Mouse (Mus musculus) splenic B cell, adult 2 months (primary cell): Measurements from ENCODE around the gene Tnnc2.
A peak's percentile ranks its signal among the peaks of the same experiment; 100 is the strongest.

Source experiments
- DNase-seq: peaks from one replicate; pipeline ENCODE4 v3.0.0-alpha.2; 2011; ENCODE audit warnings: low read depth, low spot score
- H3K27me3 ChIP-seq: 2 replicates; pipeline ENCODE4 v1.6.1; 2012; ENCODE audit warnings: mild to moderate bottlenecking, low read length, moderate library complexity, mixed read lengths; ENCODE audit not compliant: control insufficient read depth, poor library complexity, insufficient read depth, severe bottlenecking
- H3K36me3 ChIP-seq: 2 replicates; pipeline ENCODE4 v1.6.1; 2012; ENCODE audit warnings: mild to moderate bottlenecking, low read length, moderate library complexity, mixed read lengths; ENCODE audit not compliant: control insufficient read depth, poor library complexity, insufficient read depth, severe bottlenecking

Gene Tnnc2

DNA sequence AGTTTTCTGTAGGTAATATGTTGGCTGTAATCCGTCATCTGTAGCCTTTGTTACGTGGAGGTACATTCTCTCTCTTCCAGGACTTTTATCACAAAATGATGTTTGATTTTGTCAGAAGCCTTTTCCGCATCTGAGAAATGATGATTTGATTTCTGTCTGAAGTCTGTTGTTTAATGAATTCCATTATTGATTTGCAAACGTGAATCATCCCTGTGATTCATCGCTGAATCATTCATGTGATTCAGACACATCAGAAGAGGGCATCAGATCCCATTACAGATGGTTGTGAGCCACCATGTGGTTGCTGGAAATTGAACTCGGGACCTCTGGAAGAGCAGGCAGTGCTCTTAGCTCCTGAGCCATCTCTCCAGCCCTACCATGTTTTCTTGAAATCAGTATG lies 30.8 kb downstream of the Tnnc2 start:
- Histone ChIP-seq H3K36me3 (peaks cover 16% of the 10 kb centered on the region), H3K27me3 (no peaks in the 10 kb centered on the region)
- DNase-seq = no peak

DNA sequence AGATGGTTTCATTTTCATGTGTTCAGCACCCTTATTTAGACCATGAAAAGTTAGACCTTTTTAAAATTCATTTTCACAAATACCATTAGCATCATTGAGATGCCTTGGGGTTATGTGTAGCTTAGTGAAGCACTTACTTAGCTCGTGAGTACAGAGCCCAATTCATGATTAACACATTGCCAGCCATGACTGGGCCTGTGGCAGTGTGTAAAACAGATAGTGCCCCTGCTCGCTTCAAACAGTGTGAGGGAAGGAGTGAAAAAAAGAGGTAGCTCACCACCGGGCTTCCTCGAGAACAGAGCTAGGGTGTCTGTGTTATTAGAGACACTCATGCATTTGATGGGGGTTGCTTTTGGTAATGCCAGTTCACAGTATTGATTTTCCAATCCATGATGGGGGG lies 31.6 kb downstream of the Tnnc2 start:
- DNase-seq = no peak
- H3K27me3 ChIP-seq = no peaks in the 10 kb centered on the region
- H3K36me3 ChIP-seq = peaks cover 16% of the 10 kb centered on the region

DNA sequence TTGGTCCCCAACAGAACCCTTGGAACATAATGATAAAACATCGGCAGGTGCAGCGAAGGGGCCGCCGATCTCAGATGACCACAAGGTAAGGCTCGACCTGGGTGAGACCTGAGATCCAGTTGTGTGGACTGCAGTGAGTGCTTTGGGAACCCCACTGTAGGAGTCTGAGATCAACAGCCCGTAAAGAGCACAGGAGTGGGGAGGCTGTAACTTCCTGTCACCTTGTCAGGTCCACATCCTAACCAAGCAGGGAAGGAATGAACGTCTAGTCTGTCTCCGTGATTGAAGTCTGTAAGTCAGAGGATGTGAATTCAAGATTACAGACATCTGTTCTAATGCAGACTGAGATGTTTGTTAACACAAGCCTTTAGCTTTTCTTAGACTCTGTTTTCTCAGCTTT lies 33.1 kb downstream of the Tnnc2 start:
- H3K27me3 ChIP-seq = no peaks in the 10 kb centered on the region
- H3K36me3 ChIP-seq = peaks cover 7% of the 10 kb centered on the region; the same call in 1 of the 2 replicates
- peak; percentile 16 for DNase-seq

DNA sequence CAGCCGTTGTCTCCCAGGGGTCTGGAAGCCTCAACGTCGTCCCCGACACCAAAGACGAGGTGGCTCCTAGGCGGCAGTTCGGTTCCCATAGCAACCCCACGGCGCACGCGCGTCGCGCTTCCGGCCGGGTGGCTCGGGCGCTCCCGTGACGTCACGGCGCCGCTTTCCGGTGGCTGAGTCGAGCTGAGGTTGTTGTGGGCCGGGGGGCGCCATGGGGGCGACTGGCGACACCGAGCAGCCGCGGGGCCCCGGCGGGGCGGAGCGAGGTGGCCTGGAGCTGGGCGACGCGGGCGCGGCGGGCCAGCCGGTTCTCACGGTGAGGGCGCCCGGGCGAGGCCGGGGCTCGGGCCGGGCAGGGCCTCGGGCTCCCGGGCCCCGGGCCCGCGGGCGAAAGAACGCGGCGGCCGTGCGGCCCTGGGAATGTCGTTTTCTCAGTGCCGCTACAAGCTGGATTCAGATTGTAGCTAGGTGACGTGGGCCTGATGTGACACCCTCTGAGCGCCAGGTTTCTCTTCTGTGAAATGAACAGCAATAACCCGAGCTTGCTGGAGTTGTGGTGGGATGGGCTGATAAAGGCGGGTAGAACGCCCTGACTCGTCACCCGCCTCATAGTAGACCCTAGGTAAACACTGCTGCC lies 33.8 kb downstream of the Tnnc2 start, which contains the start of the genes Wfdc3 and Dnttip1:
Wfdc3 (minus strand) TSS at position 89 of the 637 bp plus-strand sequence.
Dnttip1 (plus strand) TSS at position 141 of the 637 bp plus-strand sequence.
- H3K36me3 ChIP-seq = peaks cover 5% of the 10 kb centered on the region; the same call in 1 of the 2 replicates
- no peaks in the 10 kb centered on the region for H3K27me3 ChIP-seq
- DNase-seq = peak; percentile 97

DNA sequence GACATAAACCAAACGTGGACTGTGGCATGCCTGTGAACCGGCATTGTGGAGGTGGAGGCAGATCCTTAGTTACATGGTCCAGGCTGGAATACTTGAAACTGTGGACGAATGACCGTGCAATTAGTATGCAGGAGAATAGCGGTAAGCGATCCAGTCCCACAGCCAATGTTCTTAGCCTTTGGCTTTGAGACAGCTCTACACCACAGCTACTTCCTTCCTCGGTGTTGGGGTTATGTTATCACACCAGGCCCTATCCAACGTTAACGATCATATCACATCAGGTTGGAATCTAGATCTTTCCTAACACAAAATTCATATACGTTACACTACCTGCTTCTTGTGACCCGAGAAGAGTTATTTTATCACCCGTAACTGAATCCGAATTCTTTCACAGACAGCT lies 34.8 kb downstream of the Tnnc2 start:
- no peak for DNase-seq

DNA sequence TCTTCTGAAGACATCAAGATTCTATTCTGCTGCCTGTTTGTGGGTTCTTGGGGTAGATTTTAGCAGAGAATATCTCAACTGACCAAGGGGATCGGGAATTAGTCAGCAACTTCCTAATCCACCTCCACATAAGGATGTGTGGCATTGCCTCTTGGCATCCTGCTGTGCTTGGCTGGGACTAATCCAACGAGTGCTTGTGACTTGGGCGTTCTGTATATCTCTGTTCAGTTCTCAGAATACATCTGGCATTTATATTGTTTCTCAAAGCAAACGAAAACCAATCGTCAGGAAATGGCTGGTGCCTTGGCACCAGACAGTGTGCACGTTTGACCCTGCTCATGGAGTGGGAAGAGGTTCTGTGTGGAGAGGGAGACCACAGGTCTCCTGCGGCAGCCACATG lies 39.9 kb downstream of the Tnnc2 start:
- H3K36me3 ChIP-seq = no peaks in the 10 kb centered on the region
- H3K27me3 ChIP-seq = no peaks in the 10 kb centered on the region
- DNase-seq = no peak

More for the DNA sequence above, 34.8 kb downstream of the Tnnc2 start:
- Histone ChIP-seq H3K27me3 (no peaks in the 10 kb centered on the region), H3K36me3 (peaks cover 3% of the 10 kb centered on the region; the same call in 1 of the 2 replicates)

DNA sequence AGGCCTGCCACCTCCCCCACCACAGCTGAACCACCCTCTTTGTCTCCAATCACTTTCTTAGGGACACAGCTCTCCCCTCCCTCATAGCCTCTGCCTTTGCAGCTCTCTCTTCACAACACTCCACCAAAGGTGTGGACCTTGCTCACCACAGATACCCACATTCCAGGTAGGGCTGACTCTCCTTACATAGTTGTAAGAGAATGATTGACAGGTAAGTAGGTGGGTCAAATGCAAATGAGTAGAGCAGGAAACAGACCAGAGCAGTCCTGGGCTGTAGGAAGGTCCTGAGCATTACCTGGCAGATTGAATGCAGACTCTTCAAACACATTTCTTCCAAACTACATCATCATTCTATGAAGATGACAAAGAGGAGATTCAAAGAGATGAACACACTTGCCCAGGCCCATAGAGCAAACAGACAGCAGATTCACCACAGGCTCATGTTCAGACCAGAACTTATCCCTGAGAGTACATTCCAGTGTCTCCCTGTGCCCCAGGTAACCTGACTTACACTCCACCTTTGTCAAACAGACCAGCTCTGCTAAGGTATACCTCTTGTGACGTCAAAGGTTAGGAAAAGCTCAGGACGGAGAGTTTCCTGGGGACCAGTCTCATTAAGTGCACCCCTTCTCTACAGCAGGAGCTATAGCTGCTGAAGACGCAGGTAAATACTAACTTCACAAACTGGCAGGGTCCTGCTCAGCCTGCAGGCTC lies 42.2 kb downstream of the Tnnc2 start:
- DNase-seq = no peak
- Histone ChIP-seq H3K27me3 (no peaks in the 10 kb centered on the region), H3K36me3 (no peaks in the 10 kb centered on the region)

DNA sequence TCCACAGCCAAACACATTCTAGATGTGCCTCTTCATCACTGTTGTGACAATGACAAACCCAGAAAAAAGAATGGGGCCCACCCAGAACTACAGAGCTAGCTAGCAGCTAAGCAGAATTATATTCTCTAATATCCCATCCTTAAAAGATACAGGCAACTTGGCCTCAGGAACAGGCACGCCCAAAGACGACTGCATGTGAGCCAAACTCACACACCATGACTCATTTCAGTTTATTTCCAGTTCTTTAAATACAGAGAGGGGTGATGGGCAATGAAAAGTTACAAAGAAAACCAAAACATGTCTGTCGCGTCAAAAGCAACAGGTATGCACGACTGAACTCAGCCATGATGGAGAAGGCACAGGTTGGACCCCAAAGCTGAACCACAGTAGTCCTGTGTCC lies 44.3 kb downstream of the Tnnc2 start:
- DNase-seq = no peak
- H3K36me3 ChIP-seq = no peaks in the 10 kb centered on the region
- no peaks in the 10 kb centered on the region for H3K27me3 ChIP-seq

DNA sequence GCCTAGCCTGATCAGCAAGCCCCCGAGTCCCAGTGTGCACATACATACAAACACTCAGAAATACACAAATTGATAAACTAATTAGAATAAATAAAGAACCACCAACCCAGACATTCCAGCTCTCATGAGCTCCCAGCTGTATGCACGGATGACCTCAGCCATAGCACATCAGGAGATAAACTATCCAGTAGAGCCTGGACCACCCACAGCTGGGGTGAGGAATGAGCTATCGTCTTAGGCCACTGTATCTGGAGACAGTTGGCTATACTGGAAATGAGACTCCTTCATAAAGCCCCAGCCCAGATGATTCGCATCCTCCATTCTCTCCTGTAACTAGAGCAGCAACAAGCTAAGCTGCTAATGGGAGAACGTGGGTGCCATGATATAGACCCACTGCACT lies 44.9 kb downstream of the Tnnc2 start:
- H3K36me3 ChIP-seq = no peaks in the 10 kb centered on the region
- no peaks in the 10 kb centered on the region for H3K27me3 ChIP-seq
- DNase-seq = no peak

DNA sequence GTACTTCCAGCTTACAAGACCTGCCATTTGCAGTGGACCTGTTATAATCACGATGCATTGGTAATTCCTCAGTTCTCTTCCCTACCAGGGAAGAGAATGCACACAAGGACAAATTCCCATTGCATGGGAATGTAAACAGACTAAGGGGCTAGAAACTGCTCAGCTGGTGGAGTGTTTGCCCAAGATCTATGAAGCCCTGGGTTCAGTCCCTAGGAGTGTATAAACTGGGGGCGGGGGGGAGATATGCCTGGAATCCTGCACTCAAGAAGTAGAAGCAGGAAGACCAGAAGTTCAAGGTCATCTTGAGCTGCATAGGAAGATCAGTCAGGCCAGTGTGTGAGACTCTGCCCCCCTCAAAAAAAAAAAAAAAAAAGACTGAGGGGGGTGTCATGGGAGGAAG lies 46.5 kb downstream of the Tnnc2 start:
- DNase-seq = no peak
- Histone ChIP-seq H3K36me3 (no peaks in the 10 kb centered on the region), H3K27me3 (no peaks in the 10 kb centered on the region)

DNA sequence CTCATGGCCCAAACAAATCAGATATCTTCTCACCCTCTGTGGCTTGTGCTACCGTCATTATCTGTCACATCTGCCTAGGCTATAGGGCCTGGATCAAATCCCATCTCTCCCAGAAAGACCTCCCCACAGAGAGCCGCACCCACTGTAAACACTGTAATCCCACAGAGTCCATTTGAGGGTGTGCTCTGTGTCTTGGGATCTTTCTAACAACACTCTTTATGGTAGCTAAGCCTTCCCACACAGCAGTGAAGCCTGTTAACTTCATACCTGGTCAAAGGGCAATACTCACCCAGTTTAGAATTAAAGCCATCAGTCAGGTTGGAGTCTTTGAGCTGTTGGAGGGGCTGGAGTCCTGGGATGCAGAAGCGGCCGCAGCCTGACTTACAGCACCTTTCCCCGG lies 48.0 kb downstream of the Tnnc2 start:
- H3K27me3 ChIP-seq = no peaks in the 10 kb centered on the region
- H3K36me3 ChIP-seq = no peaks in the 10 kb centered on the region
- DNase-seq = no peak
